Mouse (Mus musculus): ENCODE measurements around the gene Kbtbd12. TPM values are rescaled to one million over a fixed set of nuclear protein-coding genes. Genes with fewer than 3 reads are reported as not detected.

Kbtbd12 gene
- total RNA-seq, 2 experiments from 2014 or later, result 10.1 to 17.2 TPM

GRCm38 (mm10) chr6:88629821-88630220 is 7.9 kb downstream of the Kbtbd12 start:
- no peak for ATAC-seq (replicated peaks; ENCODE audit: low FRiP score, poor library complexity, severe bottlenecking)

- peak; percentile 91 for ATAC-seq (replicated peaks; ENCODE audit: low FRiP score, poor library complexity, severe bottlenecking)
Observed at GRCm38 (mm10) chr6:88627317-88627811, 10.4 kb downstream of the Kbtbd12 start.

DNA sequence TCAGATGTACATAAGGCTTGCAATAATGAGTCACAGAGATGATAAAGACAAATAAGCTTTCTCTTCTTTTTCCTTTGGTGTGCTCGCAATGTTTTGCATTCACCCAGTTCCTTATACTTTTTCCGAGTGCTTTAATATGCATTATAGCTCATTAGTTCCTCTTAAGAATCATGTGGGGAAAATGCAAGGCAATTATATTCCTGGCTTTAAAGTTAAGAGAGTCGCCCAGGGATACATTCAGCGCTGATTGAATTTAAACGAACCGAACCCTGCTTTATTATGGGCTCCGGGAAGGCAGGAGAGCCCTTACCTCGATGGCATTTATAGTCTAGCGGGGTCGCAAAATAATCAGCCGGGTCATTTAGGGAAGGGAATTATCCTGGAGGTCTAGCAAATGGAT is 10.8 kb downstream of the Kbtbd12 start:
- peak; percentile 11; the same call in 1 of the 2 replicates for ATAC-seq (replicated peaks; ENCODE audit: low FRiP score, poor library complexity, severe bottlenecking)

- no peak for ATAC-seq (replicated peaks; ENCODE audit: low FRiP score, poor library complexity, severe bottlenecking)
Observed at GRCm38 (mm10) chr6:88626462-88626861, 11.3 kb downstream of the Kbtbd12 start.

GRCm38 (mm10) chr6:88621816-88622481 is 15.8 kb downstream of the Kbtbd12 start:
- ATAC-seq (replicated peaks; ENCODE audit: low FRiP score, poor library complexity, severe bottlenecking), result no peak

GRCm38 (mm10) chr6:88619542-88619941 is 18.2 kb downstream of the Kbtbd12 start:
- ATAC-seq (replicated peaks; ENCODE audit: low FRiP score, poor library complexity, severe bottlenecking), result no peak

GRCm38 (mm10) chr6:88615352-88615751 is 22.4 kb downstream of the Kbtbd12 start:
- ATAC-seq (replicated peaks; ENCODE audit: low FRiP score, poor library complexity, severe bottlenecking), result no peak

DNA sequence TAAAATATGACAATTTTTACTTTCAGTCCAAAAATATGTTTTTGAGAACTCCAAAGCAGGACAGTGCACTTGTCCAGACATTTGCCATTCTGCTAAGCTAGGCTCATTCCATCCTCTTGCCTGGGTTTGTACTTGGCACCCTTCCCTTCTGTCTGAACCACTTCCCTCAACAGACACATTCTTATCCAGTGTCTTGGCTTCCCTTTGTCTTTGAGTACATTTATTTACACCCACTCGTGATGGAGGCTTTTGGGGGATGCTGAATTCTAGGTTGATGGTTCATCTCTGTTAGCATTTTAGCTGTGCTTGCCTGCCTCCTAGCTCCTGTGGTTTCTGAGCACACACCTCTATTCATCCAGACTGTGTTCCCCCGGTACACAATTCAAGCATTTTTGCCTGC is 31.3 kb downstream of the Kbtbd12 start:
- no peak for ATAC-seq (replicated peaks; ENCODE audit: low FRiP score, poor library complexity, severe bottlenecking)

DNA sequence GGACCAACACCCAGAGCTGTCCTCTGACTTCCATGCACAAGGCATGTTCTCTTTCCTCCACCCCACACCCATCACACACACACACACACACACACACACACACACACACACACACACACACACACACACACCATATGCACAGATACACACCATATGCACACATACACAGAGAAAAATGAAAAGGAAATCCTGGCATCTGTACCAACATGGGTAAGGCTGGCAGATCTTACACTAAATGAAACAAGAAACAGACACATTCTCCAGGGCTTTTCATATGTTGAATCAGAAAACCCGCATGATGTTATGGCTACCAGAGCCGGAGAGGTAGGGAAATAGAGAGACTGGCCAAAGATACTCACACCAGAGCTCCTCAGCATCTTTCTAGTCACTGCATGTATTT is 32.0 kb downstream of the Kbtbd12 start:
- ATAC-seq (replicated peaks; ENCODE audit: low FRiP score, poor library complexity, severe bottlenecking), result no peak

GRCm38 (mm10) chr6:88605235-88605634 is 32.5 kb downstream of the Kbtbd12 start:
- no peak for ATAC-seq (replicated peaks; ENCODE audit: low FRiP score, poor library complexity, severe bottlenecking)

DNA sequence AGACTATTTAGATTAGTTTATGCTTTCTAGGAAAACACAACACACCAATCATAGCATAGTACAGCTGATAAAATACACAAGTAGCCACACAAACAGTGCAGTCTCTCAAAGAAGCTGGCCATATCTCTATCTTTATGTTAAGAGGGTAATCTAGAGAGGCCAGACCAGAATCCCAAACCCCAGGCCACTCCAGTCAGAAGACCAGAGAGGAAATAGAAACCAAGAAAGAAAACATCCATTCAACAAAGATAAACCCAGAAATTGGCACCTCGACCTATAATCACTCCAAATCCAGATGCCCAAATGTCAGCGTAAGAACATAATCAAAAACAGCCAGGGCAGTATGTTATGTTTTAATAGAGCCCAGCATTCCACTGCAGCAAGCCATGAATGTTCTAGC is 41.6 kb downstream of the Kbtbd12 start:
- ATAC-seq (replicated peaks; ENCODE audit: low FRiP score, poor library complexity, severe bottlenecking), result no peak

GRCm38 (mm10) chr6:88592367-88592766 is 45.4 kb downstream of the Kbtbd12 start:
- ATAC-seq (replicated peaks; ENCODE audit: low FRiP score, poor library complexity, severe bottlenecking), result no peak

GRCm38 (mm10) chr6:88590231-88590630 is 47.5 kb downstream of the Kbtbd12 start:
- ATAC-seq (replicated peaks; ENCODE audit: low FRiP score, poor library complexity, severe bottlenecking), result no peak

- ATAC-seq (replicated peaks; ENCODE audit: low FRiP score, poor library complexity, severe bottlenecking), result 0 out of 2 replicates have a peak, but pooled peaks have one; percentile 49
Observed at GRCm38 (mm10) chr6:88589517-88589916, 48.2 kb downstream of the Kbtbd12 start.

GRCm38 (mm10) chr6:88588581-88589256 is 49.0 kb downstream of the Kbtbd12 start:
- ATAC-seq (replicated peaks; ENCODE audit: low FRiP score, poor library complexity, severe bottlenecking), result no peak

DNA sequence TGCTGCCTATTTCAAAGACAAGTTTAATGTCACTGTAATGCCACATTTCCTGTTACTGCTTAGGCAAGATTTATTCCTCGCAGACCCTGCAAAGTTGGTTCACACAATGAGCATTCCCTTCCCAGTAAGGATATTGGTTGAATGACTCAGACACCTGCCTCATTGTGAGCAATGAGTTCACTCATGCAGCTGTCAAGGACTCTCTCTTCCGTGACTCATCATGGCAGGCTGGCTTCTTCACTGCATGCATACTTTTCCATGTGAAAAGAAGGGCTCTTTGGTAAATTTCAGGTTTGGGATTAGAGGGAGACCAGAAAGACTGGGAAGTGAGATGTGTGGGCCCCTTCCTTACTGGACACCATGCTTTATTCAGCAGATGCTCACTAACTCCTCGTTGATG is 50.7 kb downstream of the Kbtbd12 start:
- ATAC-seq (replicated peaks; ENCODE audit: low FRiP score, poor library complexity, severe bottlenecking), result no peak

DNA sequence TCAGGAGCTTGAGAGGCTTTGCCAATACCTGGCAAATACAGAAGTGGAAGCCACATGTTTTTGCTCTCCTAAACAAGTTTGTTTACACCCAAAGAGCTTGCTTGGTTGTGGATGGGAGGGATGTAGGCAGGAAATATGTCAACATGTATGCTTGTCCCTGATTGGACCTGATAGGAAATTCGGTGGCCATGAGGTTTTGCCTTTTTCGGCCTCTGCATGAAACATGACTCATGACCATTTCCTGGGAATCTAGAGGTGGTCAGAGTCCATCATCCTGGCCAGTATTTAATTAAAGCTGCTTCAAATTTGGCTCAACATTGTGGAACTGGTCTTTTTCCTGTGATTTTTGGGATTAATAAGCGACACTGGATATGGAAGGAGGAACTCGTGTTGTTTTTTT is 53.8 kb downstream of the Kbtbd12 start:
- ATAC-seq (replicated peaks; ENCODE audit: low FRiP score, poor library complexity, severe bottlenecking), result no peak

DNA sequence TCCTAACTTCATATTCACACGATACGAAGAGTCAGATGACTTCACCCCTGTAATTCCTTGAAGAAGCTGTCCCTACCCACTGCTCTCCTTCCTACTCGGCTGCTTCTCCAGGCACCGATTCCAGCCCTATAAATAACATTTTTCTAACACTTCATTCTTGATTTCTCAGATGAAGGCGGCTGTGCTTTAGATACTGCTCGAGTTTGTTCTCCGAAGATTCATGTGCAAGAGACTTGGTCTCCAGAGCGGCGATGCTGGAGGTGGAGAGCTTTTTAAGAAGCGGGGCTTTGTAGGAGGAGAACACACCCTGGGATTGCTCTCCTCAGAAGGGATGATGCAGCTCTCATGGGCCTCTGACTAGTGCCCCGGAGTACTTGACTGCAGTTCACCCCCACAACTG is 61.3 kb downstream of the Kbtbd12 start:
- ATAC-seq (replicated peaks; ENCODE audit: low FRiP score, poor library complexity, severe bottlenecking), result no peak

DNA sequence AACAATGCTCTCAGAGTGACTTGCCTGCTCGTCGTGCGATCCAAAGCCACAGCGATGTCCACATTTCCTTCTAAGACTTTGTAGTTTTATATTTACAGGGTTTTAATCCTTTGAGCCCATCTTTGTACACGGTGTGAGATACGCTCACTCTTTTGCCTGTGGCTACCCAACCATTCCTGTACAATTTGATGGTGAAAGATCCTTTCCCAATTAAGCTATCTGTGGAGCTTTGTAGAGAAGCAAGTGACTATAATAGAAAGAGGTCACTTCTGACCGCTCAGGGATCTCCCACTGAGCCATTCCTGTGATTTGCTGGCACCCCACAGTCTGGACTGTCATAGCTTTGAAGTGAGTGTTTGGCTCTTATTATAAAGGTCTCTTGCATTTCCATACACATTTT is 71.1 kb downstream of the Kbtbd12 start:
- ATAC-seq (replicated peaks; ENCODE audit: low FRiP score, poor library complexity, severe bottlenecking), result no peak

DNA sequence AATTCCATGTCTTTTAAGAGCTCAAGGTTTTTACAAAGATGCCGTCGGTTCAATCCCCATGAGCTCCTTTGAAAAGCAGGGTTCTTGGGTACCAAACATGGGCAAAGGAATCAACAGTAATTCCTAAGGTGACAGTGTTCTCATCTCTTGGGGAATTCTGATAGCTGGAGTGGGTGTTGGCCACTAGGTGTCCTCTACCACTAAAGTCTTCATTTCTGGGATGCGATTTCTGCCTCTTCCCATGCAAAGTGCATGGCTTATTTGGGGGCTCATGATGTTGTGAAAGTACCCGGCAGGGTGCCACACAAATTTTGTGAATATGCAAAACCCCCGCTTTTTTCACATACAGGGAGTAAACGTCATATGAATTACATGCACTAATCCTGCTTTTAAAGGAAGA is 72.7 kb downstream of the Kbtbd12 start:
- ATAC-seq (replicated peaks; ENCODE audit: low FRiP score, poor library complexity, severe bottlenecking), result peak; percentile 42; the same call in 1 of the 2 replicates

GRCm38 (mm10) chr6:88560156-88560555 is 77.6 kb downstream of the Kbtbd12 start:
- ATAC-seq (replicated peaks; ENCODE audit: low FRiP score, poor library complexity, severe bottlenecking), result no peak
